Mouse (Mus musculus) spleen, adult 2 months (tissue): ENCODE data around the gene Alad. TPM values are rescaled to one million over a fixed set of nuclear protein-coding genes. Genes with fewer than 3 reads are reported as not detected.

Experiments used
- DNase-seq, 2 experiments: peaks; one replicate each; pipeline versions ENCODE4 v3.0.0 to v3.0.0-alpha.2; 2012 to 2021; ENCODE audit warnings: low spot score in 2 of 2, low read depth in 1 of 2
- H3K27ac ChIP-seq: fragments of 200-500 bp; 2 replicates; pipeline ENCODE4 v1.5.1; 2012; ENCODE audit warnings: low read length, inconsistent platforms; ENCODE audit not compliant: insufficient read depth
- H3K27me3 ChIP-seq: fragments of 200-500 bp; 2 replicates; pipeline ENCODE4 v1.6.1; 2012; ENCODE audit warnings: mild to moderate bottlenecking, moderate library complexity, low read length, inconsistent platforms; ENCODE audit not compliant: control insufficient read depth, insufficient read depth
- H3K36me3 ChIP-seq: fragments of 200-500 bp; 2 replicates; pipeline ENCODE4 v1.6.1; 2012; ENCODE audit warnings: mild to moderate bottlenecking, low read length, inconsistent platforms; ENCODE audit not compliant: control insufficient read depth, insufficient read depth
- H3K4me1 ChIP-seq: fragments of 200-500 bp; 2 replicates; pipeline ENCODE4 v1.6.1; 2011; ENCODE audit warnings: inconsistent platforms; ENCODE audit not compliant: control insufficient read depth, insufficient read depth, insufficient read length
- H3K4me3 ChIP-seq: fragments of 200-500 bp; 2 replicates; pipeline ENCODE4 v1.5.1; 2011; ENCODE audit warnings: mild to moderate bottlenecking, inconsistent platforms; ENCODE audit not compliant: insufficient read depth, insufficient read length; ENCODE audit errors: extremely low read depth
- CTCF ChIP-seq: fragments of 200-500 bp; IDR thresholded peaks from 2 replicates; pipeline ENCODE4 v1.5.1; 2011; ENCODE audit warnings: mild to moderate bottlenecking, inconsistent platforms; ENCODE audit not compliant: insufficient read depth, insufficient read length, insufficient replicate concordance; ENCODE audit errors: extremely low read depth
- POLR2A ChIP-seq: fragments of 200-500 bp; IDR thresholded peaks from 2 replicates; pipeline ENCODE4 v1.6.1; 2011; ENCODE audit warnings: low read depth, low read length, inconsistent platforms
- WGBS: fragments of 180-500 bp; shearing (Covaris S2); methylation state at CpG from one replicate; pipeline ENCODE4 v1.1.7; 2018; 5-methylcytosine and 5-hydroxymethylcytosine counted together
- polyA plus RNA-seq: library from polyadenylated mRNA; depleted of rRNA; stranded (reverse); fragments of >200 nt; gene quantifications from 2 replicates; pipeline ENCODE4 v1.2.3, GENCODE M21; 2012; rRNA removed

The Alad gene
- 128 and 180 TPM in 2 replicates for polyA plus RNA-seq

- Histone ChIP-seq H3K4me1 (peaks cover 14% of the 10 kb centered on the region; the same call in 1 of the 2 replicates), H3K36me3 (no peaks in the 10 kb centered on the region), H3K27ac (peak within 1 kb of the TSS; percentile 60), H3K27me3 (no peaks in the 10 kb centered on the region), H3K4me3 (peak within 1 kb of the TSS; percentile 97)
- peak in 1 of 2 experiments; percentile 71 for DNase-seq
- TF ChIP-seq CTCF = no peak
- TF ChIP-seq POLR2A = no peak
- under 1% methylated on average over 37 of the region's 37 CpGs for WGBS
Observed at GRCm38 (mm10) chr4:62519849-62520233, at the start of gene Alad. Alad (minus strand) TSS chr4:62519918.

GRCm38 (mm10) chr4:62568359-62568758 lies 48.6 kb upstream of the Alad start:
- no peak for DNase-seq
- Histone ChIP-seq H3K36me3 (no peaks in the 10 kb centered on the region), H3K4me3 (no peak overlapping the region), H3K27ac (no peak overlapping the region), H3K4me1 (no peaks in the 10 kb centered on the region), H3K27me3 (no peaks in the 10 kb centered on the region)
- TF ChIP-seq POLR2A = no peak
- no peak for TF ChIP-seq CTCF
- 46% methylated on average over 1 of the region's 1 CpGs for WGBS

- Histone ChIP-seq H3K27ac (no peak overlapping the region), H3K36me3 (no peaks in the 10 kb centered on the region), H3K4me1 (no peaks in the 10 kb centered on the region), H3K4me3 (no peak overlapping the region), H3K27me3 (no peaks in the 10 kb centered on the region)
- no peak for DNase-seq
- TF ChIP-seq POLR2A = no peak
- no peak for TF ChIP-seq CTCF
- WGBS = 85% methylated on average over 6 of the region's 6 CpGs
Observed at GRCm38 (mm10) chr4:62567696-62568095, 48.0 kb upstream of the Alad start.

- WGBS = 93% methylated on average over 4 of the region's 4 CpGs
- DNase-seq = no peak
- Histone ChIP-seq H3K36me3 (no peaks in the 10 kb centered on the region), H3K4me1 (peaks cover 2% of the 10 kb centered on the region; the same call in 1 of the 2 replicates), H3K4me3 (no peak overlapping the region), H3K27ac (no peak overlapping the region), H3K27me3 (no peaks in the 10 kb centered on the region)
- TF ChIP-seq CTCF = no peak
- no peak for TF ChIP-seq POLR2A
Observed at GRCm38 (mm10) chr4:62566530-62566929, 46.8 kb upstream of the Alad start.

- TF ChIP-seq POLR2A (no peak), CTCF (no peak)
- H3K4me1 ChIP-seq = peaks cover 2% of the 10 kb centered on the region; the same call in 1 of the 2 replicates
- no peak overlapping the region for H3K27ac ChIP-seq
- H3K27me3 ChIP-seq = no peaks in the 10 kb centered on the region
- H3K36me3 ChIP-seq = no peaks in the 10 kb centered on the region
- DNase-seq = peak in 1 of 2 experiments; percentile 29
- 35% methylated on average over 4 of the region's 4 CpGs for WGBS
- no peak overlapping the region for H3K4me3 ChIP-seq
Observed at GRCm38 (mm10) chr4:62562006-62562405, 42.3 kb upstream of the Alad start.

GRCm38 (mm10) chr4:62561630-62562001 lies 41.9 kb upstream of the Alad start:
- 40% methylated on average over 3 of the region's 3 CpGs for WGBS
- Histone ChIP-seq H3K4me3 (no peak overlapping the region), H3K36me3 (no peaks in the 10 kb centered on the region), H3K4me1 (peaks cover 2% of the 10 kb centered on the region; the same call in 1 of the 2 replicates), H3K27ac (no peak overlapping the region), H3K27me3 (no peaks in the 10 kb centered on the region)
- DNase-seq = no peak
- no peak for TF ChIP-seq POLR2A
- no peak for TF ChIP-seq CTCF

- peak; percentile 77 to 85 for DNase-seq
- Histone ChIP-seq H3K27me3 (no peaks in the 10 kb centered on the region), H3K4me3 (no peak overlapping the region), H3K27ac (no peak overlapping the region), H3K36me3 (no peaks in the 10 kb centered on the region), H3K4me1 (peaks cover 2% of the 10 kb centered on the region; the same call in 1 of the 2 replicates)
- TF ChIP-seq CTCF = peak; percentile 58; the same call in 1 of the 2 replicates
- no peak for TF ChIP-seq POLR2A
- 24% methylated on average over 4 of the region's 4 CpGs for WGBS
Observed at GRCm38 (mm10) chr4:62560963-62561629, 41.4 kb upstream of the Alad start.
